Mouse (Mus musculus): ENCODE data around the gene Th. TPM values are rescaled to one million over a fixed set of nuclear protein-coding genes. Genes with fewer than 3 reads are reported as not detected.

The Th gene
- polyA plus RNA-seq (2014; fragmentation: Nextera tagmentation; extraction: Ambion mirVana), result 0.44 TPM in 2 replicates

- 85% methylated on average over 3 of the region's 3 CpGs for WGBS
- Histone ChIP-seq H3K4me1 (ENCODE audit: control insufficient read depth, insufficient read depth, low read length) (no peaks in the 10 kb centered on the region), H3K9me3 (ENCODE audit: control insufficient read depth, low read length) (no peaks in the 10 kb centered on the region), H3K27me3 (ENCODE audit: control insufficient read depth, insufficient read depth, low read length) (no peaks in the 10 kb centered on the region), H3K9ac (ENCODE audit: low read length) (no peak within 1 kb of the TSS), H3K36me3 (ENCODE audit: control insufficient read depth, insufficient read depth, low read length) (no peaks in the 10 kb centered on the region), H3K4me2 (ENCODE audit: low read depth, severe bottlenecking) (no peak within 1 kb of the TSS), H3K4me3 (ENCODE audit: low read depth, low read length) (no peak within 1 kb of the TSS), H3K27ac (replicated peaks; ENCODE audit: low read depth, low read length) (no peak within 1 kb of the TSS)
- no peak for DNase-seq (ENCODE audit: low spot score)
- no peak for ATAC-seq (ENCODE audit: insufficient number of reproducible peaks, low FRiP score, low TSS enrichment, low read depth)
Observed at GRCm38 (mm10) chr7:142931028-142931427, at the start of gene Th. Gene Th (minus strand): TSS chr7:142931128.

- WGBS, result under 1% methylated on average over 51 of the region's 51 CpGs
- Histone ChIP-seq H3K4me1 (ENCODE audit: control insufficient read depth, insufficient read depth, low read length) (peaks cover 16% of the 10 kb centered on the region), H3K9me3 (ENCODE audit: control insufficient read depth, low read length) (no peaks in the 10 kb centered on the region), H3K27ac (replicated peaks; ENCODE audit: low read depth, low read length) (no peak within 1 kb of the TSS), H3K27me3 (ENCODE audit: control insufficient read depth, insufficient read depth, low read length) (peaks cover 61% of the 10 kb centered on the region), H3K36me3 (ENCODE audit: control insufficient read depth, insufficient read depth, low read length) (no peaks in the 10 kb centered on the region), H3K4me2 (ENCODE audit: low read depth, severe bottlenecking) (peak within 1 kb of the TSS; percentile 93), H3K4me3 (ENCODE audit: low read depth, low read length) (peak within 1 kb of the TSS; percentile 38), H3K9ac (ENCODE audit: low read length) (peak within 1 kb of the TSS; percentile 31)
- DNase-seq (ENCODE audit: low spot score) (peak; percentile 68), ATAC-seq (ENCODE audit: insufficient number of reproducible peaks, low FRiP score, low TSS enrichment, low read depth) (peak; percentile 21)
Observed at GRCm38 (mm10) chr7:142968809-142969511, 38.0 kb upstream of the Th start, which contains the start of gene Ascl2. Gene Ascl2 (minus strand): TSS chr7:142969264.

GRCm38 (mm10) chr7:142967884-142968808 lies 37.2 kb upstream of the Th start:
- peak; percentile 80 for DNase-seq (ENCODE audit: low spot score)
- Histone ChIP-seq H3K9me3 (ENCODE audit: control insufficient read depth, low read length) (no peaks in the 10 kb centered on the region), H3K36me3 (ENCODE audit: control insufficient read depth, insufficient read depth, low read length) (no peaks in the 10 kb centered on the region), H3K4me3 (ENCODE audit: low read depth, low read length) (peak overlapping the region; percentile 38), H3K4me1 (ENCODE audit: control insufficient read depth, insufficient read depth, low read length) (peaks cover 16% of the 10 kb centered on the region), H3K4me2 (ENCODE audit: low read depth, severe bottlenecking) (peak overlapping the region; percentile 93), H3K27ac (replicated peaks; ENCODE audit: low read depth, low read length) (no peak overlapping the region), H3K9ac (ENCODE audit: low read length) (peak overlapping the region; percentile 31), H3K27me3 (ENCODE audit: control insufficient read depth, insufficient read depth, low read length) (peaks cover 61% of the 10 kb centered on the region)
- peak; percentile 58; the same call in 1 of the 2 replicates for ATAC-seq (ENCODE audit: insufficient number of reproducible peaks, low FRiP score, low TSS enrichment, low read depth)
- under 1% methylated on average over 77 of the region's 90 CpGs for WGBS

- no peaks in the 10 kb centered on the region for H3K36me3 ChIP-seq (ENCODE audit: control insufficient read depth, insufficient read depth, low read length)
- WGBS, result under 1% methylated on average over 35 of the region's 36 CpGs
- H3K27me3 ChIP-seq (ENCODE audit: control insufficient read depth, insufficient read depth, low read length), result peaks cover 61% of the 10 kb centered on the region
- no peaks in the 10 kb centered on the region for H3K9me3 ChIP-seq (ENCODE audit: control insufficient read depth, low read length)
- no peak for ATAC-seq (ENCODE audit: insufficient number of reproducible peaks, low FRiP score, low TSS enrichment, low read depth)
- H3K27ac ChIP-seq (replicated peaks; ENCODE audit: low read depth, low read length), result no peak overlapping the region
- peaks cover 16% of the 10 kb centered on the region for H3K4me1 ChIP-seq (ENCODE audit: control insufficient read depth, insufficient read depth, low read length)
- H3K4me3 ChIP-seq (ENCODE audit: low read depth, low read length), result peak overlapping the region; percentile 38
- DNase-seq (ENCODE audit: low spot score), result peak; percentile 60
- peak overlapping the region; percentile 93 for H3K4me2 ChIP-seq (ENCODE audit: low read depth, severe bottlenecking)
- no peak overlapping the region for H3K9ac ChIP-seq (ENCODE audit: low read length)
Observed at GRCm38 (mm10) chr7:142967414-142967883, 36.5 kb upstream of the Th start.

- DNase-seq (ENCODE audit: low spot score) (no peak), ATAC-seq (ENCODE audit: insufficient number of reproducible peaks, low FRiP score, low TSS enrichment, low read depth) (no peak)
- Histone ChIP-seq H3K27ac (replicated peaks; ENCODE audit: low read depth, low read length) (no peak overlapping the region), H3K9me3 (ENCODE audit: control insufficient read depth, low read length) (no peaks in the 10 kb centered on the region), H3K4me1 (ENCODE audit: control insufficient read depth, insufficient read depth, low read length) (no peaks in the 10 kb centered on the region), H3K27me3 (ENCODE audit: control insufficient read depth, insufficient read depth, low read length) (peaks cover 1% of the 10 kb centered on the region; the same call in 1 of the 2 replicates), H3K36me3 (ENCODE audit: control insufficient read depth, insufficient read depth, low read length) (no peaks in the 10 kb centered on the region), H3K9ac (ENCODE audit: low read length) (no peak overlapping the region), H3K4me2 (ENCODE audit: low read depth, severe bottlenecking) (no peak overlapping the region), H3K4me3 (ENCODE audit: low read depth, low read length) (no peak overlapping the region)
- WGBS, result 79% methylated on average over 4 of the region's 4 CpGs
Observed at GRCm38 (mm10) chr7:142959752-142960151, 28.8 kb upstream of the Th start.

- H3K4me2 ChIP-seq (ENCODE audit: low read depth, severe bottlenecking), result no peak overlapping the region
- no peaks in the 10 kb centered on the region for H3K9me3 ChIP-seq (ENCODE audit: control insufficient read depth, low read length)
- H3K36me3 ChIP-seq (ENCODE audit: control insufficient read depth, insufficient read depth, low read length), result no peaks in the 10 kb centered on the region
- DNase-seq (ENCODE audit: low spot score) (no peak), ATAC-seq (ENCODE audit: insufficient number of reproducible peaks, low FRiP score, low TSS enrichment, low read depth) (no peak)
- no peak overlapping the region for H3K9ac ChIP-seq (ENCODE audit: low read length)
- no peaks in the 10 kb centered on the region for H3K4me1 ChIP-seq (ENCODE audit: control insufficient read depth, insufficient read depth, low read length)
- H3K27ac ChIP-seq (replicated peaks; ENCODE audit: low read depth, low read length), result no peak overlapping the region
- 93% methylated on average over 1 of the region's 1 CpGs for WGBS
- no peaks in the 10 kb centered on the region for H3K27me3 ChIP-seq (ENCODE audit: control insufficient read depth, insufficient read depth, low read length)
- no peak overlapping the region for H3K4me3 ChIP-seq (ENCODE audit: low read depth, low read length)
Observed at GRCm38 (mm10) chr7:142958817-142959216, 27.9 kb upstream of the Th start.

GRCm38 (mm10) chr7:142956018-142956417 lies 25.1 kb upstream of the Th start:
- 83% methylated on average over 2 of the region's 2 CpGs for WGBS
- Histone ChIP-seq H3K36me3 (ENCODE audit: control insufficient read depth, insufficient read depth, low read length) (no peaks in the 10 kb centered on the region), H3K9me3 (ENCODE audit: control insufficient read depth, low read length) (no peaks in the 10 kb centered on the region), H3K4me2 (ENCODE audit: low read depth, severe bottlenecking) (no peak overlapping the region), H3K27me3 (ENCODE audit: control insufficient read depth, insufficient read depth, low read length) (no peaks in the 10 kb centered on the region), H3K27ac (replicated peaks; ENCODE audit: low read depth, low read length) (no peak overlapping the region), H3K4me3 (ENCODE audit: low read depth, low read length) (no peak overlapping the region), H3K4me1 (ENCODE audit: control insufficient read depth, insufficient read depth, low read length) (no peaks in the 10 kb centered on the region), H3K9ac (ENCODE audit: low read length) (no peak overlapping the region)
- ATAC-seq (ENCODE audit: insufficient number of reproducible peaks, low FRiP score, low TSS enrichment, low read depth) (no peak), DNase-seq (ENCODE audit: low spot score) (no peak)

- 0% methylated on average over 1 of the region's 1 CpGs for WGBS
- Histone ChIP-seq H3K4me1 (ENCODE audit: control insufficient read depth, insufficient read depth, low read length) (no peaks in the 10 kb centered on the region), H3K36me3 (ENCODE audit: control insufficient read depth, insufficient read depth, low read length) (no peaks in the 10 kb centered on the region), H3K4me2 (ENCODE audit: low read depth, severe bottlenecking) (no peak overlapping the region), H3K4me3 (ENCODE audit: low read depth, low read length) (no peak overlapping the region), H3K9me3 (ENCODE audit: control insufficient read depth, low read length) (no peaks in the 10 kb centered on the region), H3K27me3 (ENCODE audit: control insufficient read depth, insufficient read depth, low read length) (no peaks in the 10 kb centered on the region), H3K27ac (replicated peaks; ENCODE audit: low read depth, low read length) (no peak overlapping the region), H3K9ac (ENCODE audit: low read length) (no peak overlapping the region)
- DNase-seq (ENCODE audit: low spot score) (no peak), ATAC-seq (ENCODE audit: insufficient number of reproducible peaks, low FRiP score, low TSS enrichment, low read depth) (no peak)
Observed at GRCm38 (mm10) chr7:142949568-142949967, 18.6 kb upstream of the Th start.
